Mouse (Mus musculus) myocyte (in vitro differentiated cells): ENCODE data around the gene Rps21.

Experiments used
- CEBPB ChIP-seq: IDR thresholded peaks from 2 replicates; pipeline ENCODE4 v1.6.1; 2011; ENCODE audit warnings: mild to moderate bottlenecking, moderate library complexity; ENCODE audit not compliant: poor library complexity, insufficient read depth, severe bottlenecking
- E2F4 ChIP-seq: IDR thresholded peaks from one replicate; pipeline ENCODE4 v1.6.1; 2011; ENCODE audit warnings: mild to moderate bottlenecking, control low read depth, moderate library complexity; ENCODE audit not compliant: insufficient read depth
- MAX ChIP-seq: IDR thresholded peaks from one replicate; pipeline ENCODE4 v1.6.1; 2011; ENCODE audit warnings: low read depth, mild to moderate bottlenecking, control low read depth
- MYOD1 ChIP-seq, 3 experiments: IDR thresholded peaks; one replicate each; pipeline ENCODE4 v1.6.1; 2011; ENCODE audit warnings: control low read depth in 2 of 3, low read depth in 2 of 3, mild to moderate bottlenecking in 2 of 3, moderate library complexity in 1 of 3; ENCODE audit not compliant: insufficient read length in 2 of 3, control insufficient read depth in 1 of 3
- MYOG ChIP-seq, 3 experiments: IDR thresholded peaks; one replicate each; pipeline ENCODE4 v1.6.1; 2011; ENCODE audit warnings: control low read depth in 2 of 3, low read depth in 2 of 3, mild to moderate bottlenecking in 2 of 3; ENCODE audit not compliant: insufficient read length in 2 of 3, control insufficient read depth in 1 of 3, insufficient read depth in 1 of 3
- POLR2A ChIP-seq: IDR thresholded peaks from one replicate; pipeline ENCODE4 v1.6.1; 2011; ENCODE audit warnings: low read depth, mild to moderate bottlenecking, control low read depth, moderate library complexity; ENCODE audit not compliant: insufficient read length
- POLR2AphosphoS2 ChIP-seq: IDR thresholded peaks from one replicate; pipeline ENCODE4 v1.6.1; 2011; ENCODE audit warnings: low read depth, control low read depth; ENCODE audit not compliant: insufficient read length
- SRF ChIP-seq: IDR thresholded peaks from one replicate; pipeline ENCODE4 v1.6.1; 2011; ENCODE audit warnings: low read depth; ENCODE audit not compliant: control insufficient read depth, insufficient read length
- TCF12 ChIP-seq: IDR thresholded peaks from one replicate; pipeline ENCODE4 v1.6.1; 2011; ENCODE audit warnings: mild to moderate bottlenecking, control low read depth; ENCODE audit not compliant: poor library complexity, insufficient read depth, severe bottlenecking
- USF1 ChIP-seq: IDR thresholded peaks from one replicate; pipeline ENCODE4 v1.6.1; 2011; ENCODE audit warnings: low read depth, mild to moderate bottlenecking, control low read depth, moderate library complexity

DNA sequence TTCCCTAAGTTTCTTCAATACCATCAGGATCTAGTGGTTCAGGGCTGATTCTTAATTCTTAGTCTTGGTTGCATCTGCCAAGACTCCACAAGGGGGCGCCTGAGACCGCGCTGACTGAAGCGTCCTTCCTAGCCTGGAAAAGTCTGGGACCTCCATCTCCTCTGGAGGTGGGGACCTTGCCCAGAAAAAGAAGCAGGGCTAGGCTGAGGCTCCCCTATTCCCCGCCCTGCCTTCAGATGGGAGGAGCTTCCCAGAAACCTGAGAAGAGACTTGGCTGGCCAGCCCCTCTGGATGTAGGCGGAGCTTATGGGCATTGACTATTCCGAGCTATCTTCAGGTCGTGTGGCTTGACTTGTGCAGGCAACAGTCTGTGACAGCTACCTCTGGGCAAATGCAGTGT, 18.7 kb downstream of the Rps21 start:
- TF ChIP-seq SRF (no peak), USF1 (no peak), MYOG (IDR thresholded peaks at IDR 0.05; ENCODE audit: control insufficient read depth in 1 of 3, insufficient read depth in 1 of 3, insufficient read length in 2 of 3, low read depth in 2 of 3) (no peak), POLR2A (no peak), E2F4 (no peak), MAX (no peak), TCF12 (no peak), POLR2AphosphoS2 (no peak), CEBPB (no peak), MYOD1 (IDR thresholded peaks at IDR 0.05; ENCODE audit: control insufficient read depth in 1 of 3, insufficient read length in 2 of 3, low read depth in 2 of 3) (no peak)
